Mouse (Mus musculus) heart, postnatal 36 days (tissue): ENCODE results near the gene Ccdc125. TPM values are rescaled to one million over a fixed set of nuclear protein-coding genes. Genes with fewer than 3 reads are reported as not detected.

Experiments used
- total RNA-seq, 2 experiments: library from RNA; stranded (reverse); gene quantifications; 2 replicates each; pipeline ENCODE4 v1.2.3; 2021

Ccdc125 gene
- total RNA-seq, 2 experiments from 2014 or later, result 0.67 to 0.70 TPM

Other genes with a start within 250 kb of the Ccdc125 start
- gene Naip1, start 216.8 kb upstream of the Ccdc125 start, total RNA-seq, result under 1 TPM in 1 of 2 experiments, not detected in 1; 0.08 TPM
- 10 to 100 TPM; 18.4 to 23.6 TPM for gene Gtf2h2, start 177.1 kb upstream of the Ccdc125 start, total RNA-seq
- under 1 TPM; 0.39 to 0.46 TPM for gene Ocln, start 117.0 kb upstream of the Ccdc125 start, total RNA-seq
- under 1 TPM; 0.28 to 0.84 TPM for gene Marveld2, start 52.7 kb upstream of the Ccdc125 start, total RNA-seq
- gene Ak6, start 18.7 kb upstream of the Ccdc125 start, total RNA-seq, result 10 to 100 TPM; 58.7 to 59.1 TPM
- gene Rad17, start 18.7 kb upstream of the Ccdc125 start, total RNA-seq, result 10 to 100 TPM; 12.3 to 15.1 TPM
- gene Taf9, start 18.1 kb upstream of the Ccdc125 start, total RNA-seq, result 10 to 100 TPM in 1 of 2 experiments, 1 to 10 TPM in 1; 8.9 to 14.3 TPM
- gene Cdk7, start 61.2 kb downstream of the Ccdc125 start, total RNA-seq, result 10 to 100 TPM; 21.1 to 22.2 TPM
- gene Mrps36, start 74.9 kb downstream of the Ccdc125 start, total RNA-seq, result 100 to 1,000 TPM; 196 to 207 TPM
- under 1 TPM in 1 of 2 experiments, not detected in 1; 0.31 TPM for gene Cenph, start 106.2 kb downstream of the Ccdc125 start, total RNA-seq
- 1 to 10 TPM; 1.2 to 1.3 TPM for gene Ccnb1, start 116.9 kb downstream of the Ccdc125 start, total RNA-seq
- gene Slc30a5, start 163.7 kb downstream of the Ccdc125 start, total RNA-seq, result 10 to 100 TPM; 20.1 to 23.0 TPM